Mouse (Mus musculus) left cerebral cortex, postnatal 25 days (tissue): ENCODE results near the gene Ube2j2. TPM values are rescaled to one million over a fixed set of nuclear protein-coding genes. Genes with fewer than 3 reads are reported as not detected.

Source experiments
- microRNA-seq, 2 experiments: library from miRNA; unstranded; fragments of <30 nt; microRNA quantifications; one replicate each; pipeline ENCODE4 v1.2.0; 2022
- total RNA-seq, 2 experiments: library from RNA; stranded (reverse); gene quantifications; 2 replicates each; pipeline ENCODE4 v1.2.3; 2021

Ube2j2 gene
- total RNA-seq, 2 experiments from 2014 or later, result 71.9 to 72.7 TPM

Small RNAs within 50 kb of the gene (microRNA-seq; reads per million reads assigned to microRNA genes)
- 0 reads per million in 2 experiments for gene Gm22991

Other genes starting within 250 kb of the Ube2j2 start
- gene Fndc10, start 249.5 kb upstream of the Ube2j2 start, total RNA-seq, result 10 to 100 TPM; 26.5 to 29.2 TPM
- gene Ssu72, start 239.0 kb upstream of the Ube2j2 start, total RNA-seq, result 10 to 100 TPM; 93.3 to 98.2 TPM
- gene Tmem240, start 209.0 kb upstream of the Ube2j2 start, total RNA-seq, result 10 to 100 TPM; 58.0 to 61.9 TPM
- gene Atad3a, start 182.7 kb upstream of the Ube2j2 start, total RNA-seq, result 10 to 100 TPM; 44.0 to 52.3 TPM
- gene Vwa1, start 169.1 kb upstream of the Ube2j2 start, total RNA-seq, result 10 to 100 TPM; 14.0 to 16.6 TPM
- gene Tmem88b, start 158.0 kb upstream of the Ube2j2 start, total RNA-seq, result 10 to 100 TPM; 16.8 to 20.7 TPM
- not detected for gene Ankrd65, start 153.4 kb upstream of the Ube2j2 start, total RNA-seq
- gene Mrpl20, start 141.0 kb upstream of the Ube2j2 start, total RNA-seq, result 10 to 100 TPM; 93.9 to 97.9 TPM
- 10 to 100 TPM; 65.7 to 78.1 TPM for gene Ccnl2, start 131.3 kb upstream of the Ube2j2 start, total RNA-seq
- gene Aurkaip1, start 112.6 kb upstream of the Ube2j2 start, total RNA-seq, result 100 to 1,000 TPM in 1 of 2 experiments, 10 to 100 TPM in 1; 99.6 to 104 TPM
- gene Mxra8, start 104.2 kb upstream of the Ube2j2 start, total RNA-seq, result 1 to 10 TPM; 7.0 to 8.4 TPM
- 10 to 100 TPM; 87.9 to 88.0 TPM for gene Dvl1, start 96.4 kb upstream of the Ube2j2 start, total RNA-seq
- gene Tas1r3, start 80.5 kb upstream of the Ube2j2 start, total RNA-seq, result under 1 TPM; 0.27 to 0.32 TPM
- gene Cptp, start 74.4 kb upstream of the Ube2j2 start, total RNA-seq, result 10 to 100 TPM; 25.5 to 31.8 TPM
- gene Ints11, start 74.3 kb upstream of the Ube2j2 start, total RNA-seq, result 10 to 100 TPM; 38.1 to 38.5 TPM
- 10 to 100 TPM; 60.5 to 65.5 TPM for gene Pusl1, start 52.0 kb upstream of the Ube2j2 start, total RNA-seq
- gene Acap3, start 52.0 kb upstream of the Ube2j2 start, total RNA-seq, result 100 to 1,000 TPM; 133 to 136 TPM
- gene C1qtnf12, start 18.5 kb downstream of the Ube2j2 start, total RNA-seq, result 10 to 100 TPM; 12.8 to 21.8 TPM
- gene B3galt6, start 48.8 kb downstream of the Ube2j2 start, total RNA-seq, result 10 to 100 TPM in 1 of 2 experiments, 1 to 10 TPM in 1; 9.7 to 10.5 TPM
- 100 to 1,000 TPM; 182 to 184 TPM for gene Sdf4, start 49.0 kb downstream of the Ube2j2 start, total RNA-seq
- 1 to 10 TPM; 2.0 to 2.1 TPM for gene Tnfrsf4, start 70.0 kb downstream of the Ube2j2 start, total RNA-seq
- not detected for gene Tnfrsf18, start 82.3 kb downstream of the Ube2j2 start, total RNA-seq
- not detected for gene Ttll10, start 115.6 kb downstream of the Ube2j2 start, total RNA-seq
- gene 9430015G10Rik, start 166.2 kb downstream of the Ube2j2 start, total RNA-seq, result 10 to 100 TPM; 28.6 to 29.4 TPM
- under 1 TPM; 0.87 to 0.94 TPM for gene Rnf223, start 186.7 kb downstream of the Ube2j2 start, total RNA-seq